Mouse (Mus musculus) heart, postnatal 0 days (tissue): ENCODE measurements around the gene Nckap5. TPM values are rescaled to one million over a fixed set of nuclear protein-coding genes. Genes with fewer than 3 reads are reported as not detected.

Experiments used
- ATAC-seq: fragments of 200-750 bp; cut with Nextera tagmentation; 2 replicates; pipeline ENCODE4 v1.8.0; 2017; ENCODE audit warnings: low read depth, moderate number of reproducible peaks, moderate library complexity; ENCODE audit not compliant: insufficient read depth
- DNase-seq: peaks from one replicate; pipeline ENCODE4 v3.0.0-alpha.2; 2016; ENCODE audit warnings: low spot score
- H3K27ac ChIP-seq: fragments of 300-500 bp; sonication (generic); 2 replicates; pipeline ENCODE4 v1.5.1; 2014; ENCODE audit warnings: low read depth, mild to moderate bottlenecking
- H3K27me3 ChIP-seq: fragments of 300-500 bp; sonication (generic); 2 replicates; pipeline ENCODE4 v1.6.1; 2014; ENCODE audit warnings: low read length, mixed read lengths; ENCODE audit not compliant: control insufficient read depth, insufficient read depth
- H3K36me3 ChIP-seq: fragments of 300-500 bp; sonication (generic); replicated peaks from 2 replicates; pipeline ENCODE4 v1.6.1; 2014; ENCODE audit warnings: low read length, mixed read lengths; ENCODE audit not compliant: control insufficient read depth, insufficient read depth
- H3K4me1 ChIP-seq: fragments of 300-500 bp; sonication (generic); 2 replicates; pipeline ENCODE4 v1.6.1; 2014; ENCODE audit warnings: antibody characterized with exemption; ENCODE audit not compliant: control insufficient read depth, insufficient read depth
- H3K4me2 ChIP-seq: fragments of 300-500 bp; sonication (generic); 2 replicates; pipeline ENCODE4 v1.6.1; 2014; ENCODE audit warnings: low read depth, mild to moderate bottlenecking, low read length, moderate library complexity
- H3K4me3 ChIP-seq: fragments of 300-500 bp; sonication (generic); 2 replicates; pipeline ENCODE4 v1.5.1; 2014; ENCODE audit warnings: low read depth, low read length
- H3K9ac ChIP-seq: fragments of 300-500 bp; sonication (generic); replicated peaks from 2 replicates; pipeline ENCODE4 v1.6.1; 2014; ENCODE audit warnings: low read depth, low read length, mixed read lengths
- H3K9me3 ChIP-seq: fragments of 300-500 bp; sonication (generic); replicated peaks from 2 replicates; pipeline ENCODE4 v1.6.1; 2016; ENCODE audit warnings: low read length; ENCODE audit not compliant: control insufficient read depth
- CTCF ChIP-seq: IDR thresholded peaks from 2 replicates; pipeline ENCODE4 v1.5.1; 2016; ENCODE audit warnings: antibody characterized with exemption, control low read depth, low read depth
- EP300 ChIP-seq: IDR thresholded peaks from 2 replicates; pipeline ENCODE4 v1.6.1; 2016; ENCODE audit warnings: antibody characterized with exemption, low read depth
- WGBS: fragments of 180-500 bp; shearing (Covaris S2); extraction: QIAGEN DNeasy Blood & Tissue Kit; methylation state at CpG from one replicate; pipeline ENCODE4 v1.1.7; 2014; 5-methylcytosine and 5-hydroxymethylcytosine counted together
- polyA plus RNA-seq: library from polyadenylated mRNA; unstranded; fragments of >200 nt; fragmentation: Nextera tagmentation; extraction: Ambion mirVana; gene quantifications from 2 replicates; pipeline ENCODE4 v1.2.1, GENCODE M21; 2015
- total RNA-seq: library from RNA; depleted of rRNA; stranded (reverse); fragments of >200 nt; gene quantifications from 2 replicates; pipeline ENCODE4 v1.2.3, GENCODE M21; 2014; ENCODE audit warnings: low replicate concordance

Nckap5 gene
- total and polyA plus RNA-seq, 2 experiments from 2014 or later = 4.6 to 14.5 TPM

- no peak for ATAC-seq
- WGBS = 58% methylated on average over 9 of the region's 9 CpGs
- TF ChIP-seq EP300 (no peak), CTCF (no peak)
- no peaks in the 10 kb centered on the region for H3K4me1 ChIP-seq
- no peak overlapping the region for H3K9ac ChIP-seq
- H3K4me2 ChIP-seq = no peak overlapping the region
- H3K36me3 ChIP-seq = no peaks in the 10 kb centered on the region
- DNase-seq = no peak
- H3K9me3 ChIP-seq = no peaks in the 10 kb centered on the region
- H3K27ac ChIP-seq = no peak overlapping the region
- H3K4me3 ChIP-seq = no peak overlapping the region
- no peaks in the 10 kb centered on the region for H3K27me3 ChIP-seq
Measured at GRCm38 (mm10) chr1:126451472-126451871, 379.1 kb downstream of the Nckap5 start.

GRCm38 (mm10) chr1:126449424-126449823 lies 381.2 kb downstream of the Nckap5 start:
- H3K9ac ChIP-seq = no peak overlapping the region
- H3K27ac ChIP-seq = no peak overlapping the region
- no peaks in the 10 kb centered on the region for H3K9me3 ChIP-seq
- no peaks in the 10 kb centered on the region for H3K4me1 ChIP-seq
- no peak for ATAC-seq
- H3K4me2 ChIP-seq = no peak overlapping the region
- DNase-seq = no peak
- no peaks in the 10 kb centered on the region for H3K36me3 ChIP-seq
- TF ChIP-seq EP300 = no peak
- no peak for TF ChIP-seq CTCF
- 54% methylated on average over 2 of the region's 2 CpGs for WGBS
- no peaks in the 10 kb centered on the region for H3K27me3 ChIP-seq
- H3K4me3 ChIP-seq = no peak overlapping the region

- no peak for ATAC-seq
- no peak for TF ChIP-seq CTCF
- TF ChIP-seq EP300 = no peak
- Histone ChIP-seq H3K9ac (no peak overlapping the region), H3K9me3 (no peaks in the 10 kb centered on the region), H3K36me3 (no peaks in the 10 kb centered on the region), H3K27ac (no peak overlapping the region), H3K27me3 (no peaks in the 10 kb centered on the region), H3K4me3 (no peak overlapping the region), H3K4me1 (0 out of 2 replicates have a peak, but pooled peaks cover 3% of the 10 kb centered on the region), H3K4me2 (no peak overlapping the region)
- WGBS = 13% methylated on average over 2 of the region's 2 CpGs
- DNase-seq = no peak
Measured at GRCm38 (mm10) chr1:126443890-126444289, 386.7 kb downstream of the Nckap5 start.

- TF ChIP-seq CTCF (no peak), EP300 (no peak)
- no peak overlapping the region for H3K27ac ChIP-seq
- H3K4me2 ChIP-seq = no peak overlapping the region
- H3K36me3 ChIP-seq = no peaks in the 10 kb centered on the region
- 0 out of 2 replicates have a peak, but pooled peaks cover 3% of the 10 kb centered on the region for H3K4me1 ChIP-seq
- H3K27me3 ChIP-seq = no peaks in the 10 kb centered on the region
- no peaks in the 10 kb centered on the region for H3K9me3 ChIP-seq
- ATAC-seq (no peak), DNase-seq (no peak)
- H3K9ac ChIP-seq = no peak overlapping the region
- WGBS = 64% methylated on average over 1 of the region's 1 CpGs
- no peak overlapping the region for H3K4me3 ChIP-seq
Measured at GRCm38 (mm10) chr1:126442723-126443122, 387.9 kb downstream of the Nckap5 start.

GRCm38 (mm10) chr1:126438000-126438572 lies 392.5 kb downstream of the Nckap5 start:
- WGBS = 70% methylated on average over 6 of the region's 6 CpGs
- Histone ChIP-seq H3K27me3 (no peaks in the 10 kb centered on the region), H3K9me3 (no peaks in the 10 kb centered on the region), H3K4me2 (no peak overlapping the region), H3K4me3 (no peak overlapping the region), H3K9ac (no peak overlapping the region), H3K36me3 (no peaks in the 10 kb centered on the region), H3K4me1 (no peaks in the 10 kb centered on the region), H3K27ac (no peak overlapping the region)
- DNase-seq = no peak
- no peak for TF ChIP-seq CTCF
- TF ChIP-seq EP300 = no peak
- no peak for ATAC-seq

- TF ChIP-seq CTCF = no peak
- no peak for TF ChIP-seq EP300
- ATAC-seq (no peak), DNase-seq (no peak)
- no peak overlapping the region for H3K27ac ChIP-seq
- no peaks in the 10 kb centered on the region for H3K4me1 ChIP-seq
- no peaks in the 10 kb centered on the region for H3K9me3 ChIP-seq
- no peak overlapping the region for H3K9ac ChIP-seq
- H3K4me2 ChIP-seq = no peak overlapping the region
- WGBS = 85% methylated on average over 9 of the region's 9 CpGs
- H3K36me3 ChIP-seq = no peaks in the 10 kb centered on the region
- H3K4me3 ChIP-seq = no peak overlapping the region
- no peaks in the 10 kb centered on the region for H3K27me3 ChIP-seq
Measured at GRCm38 (mm10) chr1:126436937-126437667, 393.5 kb downstream of the Nckap5 start.
